Mouse (Mus musculus) liver, postnatal 0 days (tissue): ENCODE measurements around the gene Sept3.

ENCODE experiments used
- CTCF ChIP-seq: sonication (generic); IDR thresholded peaks from 2 replicates; pipeline ENCODE4 v1.5.1; 2016; ENCODE audit warnings: antibody characterized with exemption, low read depth
- EP300 ChIP-seq: IDR thresholded peaks from 2 replicates; pipeline ENCODE4 v1.6.1; 2016; ENCODE audit warnings: antibody characterized with exemption, low read depth, mild to moderate bottlenecking

- TF ChIP-seq CTCF (peak; percentile 41), EP300 (no peak)
These were observed 19.4 kb upstream of the Sept3 start for GRCm38 (mm10) chr15:82255248-82255647.
